Mouse (Mus musculus) midbrain, embryonic 15.5 days (tissue): ENCODE measurements around the gene Tnfsf13b. TPM values are rescaled to one million over a fixed set of nuclear protein-coding genes. Genes with fewer than 3 reads are reported as not detected.
A peak's percentile ranks its signal among the peaks of the same experiment; 100 is the strongest.

Experiments
- ATAC-seq: fragments of 200-750 bp; cut with Nextera tagmentation; replicated peaks from 2 replicates; pipeline ENCODE4 v1.8.0; 2017; ENCODE audit warnings: moderate TSS enrichment
- H3K27ac ChIP-seq: fragments of 300-500 bp; sonication (generic); 2 replicates; pipeline ENCODE4 v1.5.1; 2015; ENCODE audit warnings: mild to moderate bottlenecking, inconsistent platforms
- H3K27me3 ChIP-seq: fragments of 300-500 bp; sonication (generic); replicated peaks from 2 replicates; pipeline ENCODE4 v1.6.1; 2015; ENCODE audit warnings: inconsistent platforms
- H3K36me3 ChIP-seq: fragments of 300-500 bp; sonication (generic); replicated peaks from 2 replicates; pipeline ENCODE4 v1.6.1; 2015; ENCODE audit warnings: inconsistent platforms
- H3K4me1 ChIP-seq: fragments of 300-500 bp; sonication (generic); 2 replicates; pipeline ENCODE4 v1.6.1; 2015; ENCODE audit warnings: inconsistent platforms
- H3K4me2 ChIP-seq: fragments of 300-500 bp; sonication (generic); 2 replicates; pipeline ENCODE4 v1.6.1; 2015; ENCODE audit warnings: inconsistent platforms, mild to moderate bottlenecking, moderate library complexity
- H3K4me3 ChIP-seq: fragments of 300-500 bp; sonication (generic); 2 replicates; pipeline ENCODE4 v1.5.1; 2015; ENCODE audit warnings: mild to moderate bottlenecking, inconsistent platforms
- H3K9ac ChIP-seq: fragments of 300-500 bp; sonication (generic); 2 replicates; pipeline ENCODE4 v1.6.1; 2015; ENCODE audit warnings: mild to moderate bottlenecking, inconsistent platforms
- H3K9me3 ChIP-seq: fragments of 300-500 bp; sonication (generic); 2 replicates; pipeline ENCODE4 v1.6.1; 2016; ENCODE audit warnings: inconsistent platforms
- WGBS: fragments of 180-500 bp; shearing (Covaris S2); methylation state at CpG from one replicate; pipeline ENCODE4 v1.1.7; 2015; ENCODE audit warnings: mixed read lengths; 5-methylcytosine and 5-hydroxymethylcytosine counted together
- polyA plus RNA-seq: library from polyadenylated mRNA; unstranded; fragments of >200 nt; fragmentation: Nextera tagmentation; extraction: Ambion mirVana; gene quantifications from 2 replicates; pipeline ENCODE4 v1.2.1, GENCODE M21; 2015

Tnfsf13b gene
- polyA plus RNA-seq, 1 experiment from 2014 or later, result 0.58 TPM

- H3K36me3 ChIP-seq, result no peaks in the 10 kb centered on the region
- H3K27ac ChIP-seq, result peak overlapping the region; percentile 32; the same call in 1 of the 2 replicates
- peak; percentile 79 for ATAC-seq
- peak overlapping the region; percentile 20; the same call in 1 of the 2 replicates for H3K9ac ChIP-seq
- no peak overlapping the region for H3K4me3 ChIP-seq
- H3K4me1 ChIP-seq, result peaks cover 4% of the 10 kb centered on the region; the same call in 1 of the 2 replicates
- H3K27me3 ChIP-seq, result no peaks in the 10 kb centered on the region
- 24% methylated on average over 3 of the region's 3 CpGs for WGBS
- no peak overlapping the region for H3K4me2 ChIP-seq
- H3K9me3 ChIP-seq, result no peaks in the 10 kb centered on the region
Measured at GRCm38 (mm10) chr8:10053571-10053990, 47.3 kb downstream of the Tnfsf13b start.

DNA sequence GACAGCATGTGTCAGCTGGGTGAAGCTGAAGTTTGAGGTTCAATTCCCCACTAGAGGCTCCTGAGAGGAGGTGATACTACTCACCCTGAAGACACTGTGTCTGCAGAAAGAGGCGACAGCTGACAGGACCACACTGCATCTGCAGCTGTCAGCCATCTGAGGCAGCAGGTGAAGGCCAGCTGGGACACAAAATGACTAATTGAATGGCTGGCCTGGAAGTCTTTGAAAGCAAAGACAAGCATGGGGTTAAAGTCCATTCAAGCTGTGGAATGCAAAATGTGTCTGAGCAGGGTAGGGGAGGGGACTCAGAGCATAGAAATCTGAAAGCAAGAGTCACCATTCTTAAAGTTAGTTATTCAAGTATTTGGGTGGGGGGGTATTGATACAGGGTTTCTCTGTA is 54.7 kb downstream of the Tnfsf13b start:
- Histone ChIP-seq H3K4me2 (no peak overlapping the region), H3K4me3 (no peak overlapping the region)

GRCm38 (mm10) chr8:10066906-10067305 is 60.6 kb downstream of the Tnfsf13b start:
- Histone ChIP-seq H3K4me2 (no peak overlapping the region), H3K4me1 (no peaks in the 10 kb centered on the region), H3K9ac (no peak overlapping the region), H3K4me3 (no peak overlapping the region), H3K27me3 (no peaks in the 10 kb centered on the region), H3K9me3 (no peaks in the 10 kb centered on the region), H3K36me3 (no peaks in the 10 kb centered on the region), H3K27ac (no peak overlapping the region)
- WGBS, result 80% methylated on average over 11 of the region's 11 CpGs
- ATAC-seq, result no peak

More for the DNA sequence above, 54.7 kb downstream of the Tnfsf13b start:
- Histone ChIP-seq H3K9me3 (no peaks in the 10 kb centered on the region), H3K9ac (no peak overlapping the region), H3K36me3 (no peaks in the 10 kb centered on the region), H3K27me3 (no peaks in the 10 kb centered on the region), H3K27ac (no peak overlapping the region), H3K4me1 (no peaks in the 10 kb centered on the region)
- WGBS, result 18% methylated on average over 1 of the region's 1 CpGs
- no peak for ATAC-seq

- Histone ChIP-seq H3K9ac (no peak overlapping the region), H3K9me3 (no peaks in the 10 kb centered on the region), H3K4me3 (no peak overlapping the region), H3K27me3 (no peaks in the 10 kb centered on the region), H3K27ac (no peak overlapping the region), H3K4me2 (no peak overlapping the region), H3K36me3 (no peaks in the 10 kb centered on the region), H3K4me1 (no peaks in the 10 kb centered on the region)
- ATAC-seq, result no peak
- 87% methylated on average over 7 of the region's 7 CpGs for WGBS
Measured at GRCm38 (mm10) chr8:10067775-10068174, 61.5 kb downstream of the Tnfsf13b start.

DNA sequence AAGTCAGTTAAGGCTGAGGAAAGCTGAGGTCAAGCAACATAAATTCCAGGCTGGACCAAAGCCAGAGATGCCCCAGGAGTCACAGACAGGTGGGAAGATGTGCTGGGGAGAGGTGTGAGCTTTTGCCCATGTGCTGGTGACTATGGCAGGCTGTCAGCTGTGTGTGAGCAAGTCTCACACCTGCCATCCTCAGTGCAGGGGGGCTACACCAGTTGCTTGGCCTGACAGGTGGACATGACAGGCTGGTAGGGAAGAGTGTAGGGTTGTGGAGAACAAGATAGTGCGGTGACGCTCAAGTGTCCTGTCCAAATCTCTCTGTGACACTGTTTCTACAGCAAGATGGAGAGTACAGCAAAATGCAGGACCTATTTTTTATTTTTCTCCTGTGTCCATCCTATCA is 66.1 kb downstream of the Tnfsf13b start:
- Histone ChIP-seq H3K4me2 (no peak overlapping the region), H3K36me3 (no peaks in the 10 kb centered on the region), H3K9me3 (no peaks in the 10 kb centered on the region), H3K27ac (no peak overlapping the region), H3K27me3 (no peaks in the 10 kb centered on the region), H3K4me1 (no peaks in the 10 kb centered on the region), H3K9ac (no peak overlapping the region), H3K4me3 (no peak overlapping the region)
- WGBS, result 98% methylated on average over 2 of the region's 2 CpGs
- ATAC-seq, result no peak

Other genes starting within 250 kb of the Tnfsf13b start
- 32.8 and 34.1 TPM in 2 replicates for gene Fam155a, start 235.3 kb upstream of the Tnfsf13b start, polyA plus RNA-seq
- not detected in 2 replicates for gene Gm10217, start 142.2 kb upstream of the Tnfsf13b start, polyA plus RNA-seq
- gene Lig4, start 28.8 kb upstream of the Tnfsf13b start, polyA plus RNA-seq, result 12.3 and 14.3 TPM in 2 replicates
- gene Abhd13, start 28.8 kb upstream of the Tnfsf13b start, polyA plus RNA-seq, result 13.4 and 13.6 TPM in 2 replicates
- gene Myo16, start 147.4 kb downstream of the Tnfsf13b start, polyA plus RNA-seq, result 6.2 and 7.7 TPM in 2 replicates